Mouse (Mus musculus) heart, postnatal 0 days (tissue): ENCODE data around the gene Pcyt1a. TPM values are rescaled to one million over a fixed set of nuclear protein-coding genes. Genes with fewer than 3 reads are reported as not detected.

ENCODE experiments used
- ATAC-seq: fragments of 200-750 bp; cut with Nextera tagmentation; 2 replicates; pipeline ENCODE4 v1.8.0; 2017; ENCODE audit warnings: low read depth, moderate number of reproducible peaks, moderate library complexity; ENCODE audit not compliant: insufficient read depth
- DNase-seq: peaks from one replicate; pipeline ENCODE4 v3.0.0-alpha.2; 2016; ENCODE audit warnings: low spot score
- H3K27ac ChIP-seq: fragments of 300-500 bp; sonication (generic); 2 replicates; pipeline ENCODE4 v1.5.1; 2014; ENCODE audit warnings: low read depth, mild to moderate bottlenecking
- H3K27me3 ChIP-seq: fragments of 300-500 bp; sonication (generic); 2 replicates; pipeline ENCODE4 v1.6.1; 2014; ENCODE audit warnings: low read length, mixed read lengths; ENCODE audit not compliant: control insufficient read depth, insufficient read depth
- H3K36me3 ChIP-seq: fragments of 300-500 bp; sonication (generic); replicated peaks from 2 replicates; pipeline ENCODE4 v1.6.1; 2014; ENCODE audit warnings: low read length, mixed read lengths; ENCODE audit not compliant: control insufficient read depth, insufficient read depth
- H3K4me1 ChIP-seq: fragments of 300-500 bp; sonication (generic); 2 replicates; pipeline ENCODE4 v1.6.1; 2014; ENCODE audit warnings: antibody characterized with exemption; ENCODE audit not compliant: control insufficient read depth, insufficient read depth
- H3K4me2 ChIP-seq: fragments of 300-500 bp; sonication (generic); 2 replicates; pipeline ENCODE4 v1.6.1; 2014; ENCODE audit warnings: low read depth, mild to moderate bottlenecking, low read length, moderate library complexity
- H3K4me3 ChIP-seq: fragments of 300-500 bp; sonication (generic); 2 replicates; pipeline ENCODE4 v1.5.1; 2014; ENCODE audit warnings: low read depth, low read length
- H3K9ac ChIP-seq: fragments of 300-500 bp; sonication (generic); replicated peaks from 2 replicates; pipeline ENCODE4 v1.6.1; 2014; ENCODE audit warnings: low read depth, low read length, mixed read lengths
- H3K9me3 ChIP-seq: fragments of 300-500 bp; sonication (generic); replicated peaks from 2 replicates; pipeline ENCODE4 v1.6.1; 2016; ENCODE audit warnings: low read length; ENCODE audit not compliant: control insufficient read depth
- CTCF ChIP-seq: IDR thresholded peaks from 2 replicates; pipeline ENCODE4 v1.5.1; 2016; ENCODE audit warnings: antibody characterized with exemption, control low read depth, low read depth
- EP300 ChIP-seq: IDR thresholded peaks from 2 replicates; pipeline ENCODE4 v1.6.1; 2016; ENCODE audit warnings: antibody characterized with exemption, low read depth
- WGBS: fragments of 180-500 bp; shearing (Covaris S2); extraction: QIAGEN DNeasy Blood & Tissue Kit; methylation state at CpG from one replicate; pipeline ENCODE4 v1.1.7; 2014; 5-methylcytosine and 5-hydroxymethylcytosine counted together
- polyA plus RNA-seq: library from polyadenylated mRNA; unstranded; fragments of >200 nt; fragmentation: Nextera tagmentation; extraction: Ambion mirVana; gene quantifications from 2 replicates; pipeline ENCODE4 v1.2.1, GENCODE M21; 2015
- total RNA-seq: library from RNA; depleted of rRNA; stranded (reverse); fragments of >200 nt; gene quantifications from 2 replicates; pipeline ENCODE4 v1.2.3, GENCODE M21; 2014; ENCODE audit warnings: low replicate concordance

Gene Pcyt1a
- total and polyA plus RNA-seq, 2 experiments from 2014 or later = 45.4 to 50.3 TPM

- 9% methylated on average over 22 of the region's 22 CpGs for WGBS
- H3K36me3 ChIP-seq = no peaks in the 10 kb centered on the region
These were observed 68.8 kb downstream of the Pcyt1a start for GRCm38 (mm10) chr16:32499430-32500037.

DNA sequence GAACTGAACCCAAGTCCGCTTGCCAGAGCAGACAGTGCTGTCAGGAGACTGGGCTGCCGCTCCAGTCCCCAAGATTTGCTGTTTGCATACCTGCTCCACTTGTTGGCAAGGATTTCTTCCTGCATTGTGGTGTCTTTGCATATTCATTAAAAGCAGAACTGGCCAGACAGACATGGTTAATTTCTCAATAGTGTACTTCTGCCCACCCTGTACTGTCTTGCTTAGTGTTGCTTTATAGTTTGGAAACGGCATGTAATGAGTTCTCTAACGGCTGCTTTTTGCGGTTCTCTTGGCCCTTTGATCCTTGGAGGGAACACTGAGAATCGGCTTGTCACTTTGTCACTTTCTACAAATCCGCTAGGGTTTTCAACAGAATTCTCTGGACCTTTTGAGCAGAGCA, 70.7 kb downstream of the Pcyt1a start:
- WGBS = 69% methylated on average over 7 of the region's 7 CpGs
- H3K9me3 ChIP-seq = no peaks in the 10 kb centered on the region

More at GRCm38 (mm10) chr16:32499430-32500037, 68.8 kb downstream of the Pcyt1a start:
- Histone ChIP-seq H3K4me2 (peak overlapping the region; percentile 55), H3K27ac (no peak overlapping the region), H3K4me3 (peak overlapping the region; percentile 23; the same call in 1 of the 2 replicates), H3K9me3 (no peaks in the 10 kb centered on the region), H3K4me1 (no peaks in the 10 kb centered on the region), H3K9ac (no peak overlapping the region), H3K27me3 (0 out of 2 replicates have a peak, but pooled peaks cover 6% of the 10 kb centered on the region)
- ATAC-seq (peak; percentile 91), DNase-seq (peak; percentile 77)
- TF ChIP-seq EP300 (no peak), CTCF (peak; percentile 96)

GRCm38 (mm10) chr16:32502621-32503335, 72.1 kb downstream of the Pcyt1a start:
- ATAC-seq = no peak
- Histone ChIP-seq H3K9ac (no peak overlapping the region), H3K4me3 (no peak overlapping the region), H3K4me2 (no peak overlapping the region), H3K27ac (no peak overlapping the region), H3K36me3 (no peaks in the 10 kb centered on the region), H3K9me3 (no peaks in the 10 kb centered on the region), H3K4me1 (0 out of 2 replicates have a peak, but pooled peaks cover 4% of the 10 kb centered on the region), H3K27me3 (0 out of 2 replicates have a peak, but pooled peaks cover 6% of the 10 kb centered on the region)
- no peak for DNase-seq
- 83% methylated on average over 12 of the region's 12 CpGs for WGBS
- no peak for TF ChIP-seq CTCF
- no peak for TF ChIP-seq EP300

More for the DNA sequence above, 70.7 kb downstream of the Pcyt1a start:
- no peak overlapping the region for H3K27ac ChIP-seq
- H3K4me1 ChIP-seq = no peaks in the 10 kb centered on the region
- H3K4me2 ChIP-seq = no peak overlapping the region
- no peaks in the 10 kb centered on the region for H3K36me3 ChIP-seq
- ATAC-seq (no peak), DNase-seq (no peak)
- H3K9ac ChIP-seq = no peak overlapping the region
- TF ChIP-seq CTCF (no peak), EP300 (no peak)
- H3K4me3 ChIP-seq = no peak overlapping the region
- H3K27me3 ChIP-seq = 0 out of 2 replicates have a peak, but pooled peaks cover 6% of the 10 kb centered on the region

DNA sequence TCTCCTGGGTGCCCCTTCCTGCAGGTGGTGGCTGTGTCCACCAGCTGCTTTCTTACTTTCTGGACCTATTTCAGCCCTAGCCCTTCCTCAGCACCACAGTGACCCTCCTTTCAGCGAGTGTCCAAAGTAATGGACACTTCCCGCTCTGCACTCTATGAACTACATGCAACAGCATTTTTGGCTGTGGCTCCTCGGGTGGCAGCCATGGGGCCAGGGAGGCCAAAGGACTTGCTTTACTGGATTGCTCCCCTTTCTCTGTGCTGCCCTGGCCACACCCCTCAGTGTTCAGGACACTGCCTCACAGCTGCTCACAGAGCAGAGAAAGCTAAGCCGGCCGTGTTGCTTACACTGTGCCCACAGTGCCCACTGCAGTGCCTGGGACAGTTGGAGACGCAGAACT, 72.9 kb downstream of the Pcyt1a start:
- H3K9me3 ChIP-seq = no peaks in the 10 kb centered on the region
- 0 out of 2 replicates have a peak, but pooled peaks cover 6% of the 10 kb centered on the region for H3K27me3 ChIP-seq
- no peak overlapping the region for H3K27ac ChIP-seq
- no peak overlapping the region for H3K9ac ChIP-seq
- TF ChIP-seq EP300 (no peak), CTCF (no peak)
- no peak overlapping the region for H3K4me2 ChIP-seq
- no peak for DNase-seq
- 77% methylated on average over 6 of the region's 6 CpGs for WGBS
- no peak for ATAC-seq
- 0 out of 2 replicates have a peak, but pooled peaks cover 5% of the 10 kb centered on the region for H3K4me1 ChIP-seq
- no peaks in the 10 kb centered on the region for H3K36me3 ChIP-seq
- H3K4me3 ChIP-seq = no peak overlapping the region

GRCm38 (mm10) chr16:32506298-32506697, 75.6 kb downstream of the Pcyt1a start:
- peaks cover 29% of the 10 kb centered on the region for H3K4me1 ChIP-seq
- TF ChIP-seq EP300 (no peak), CTCF (no peak)
- WGBS = 72% methylated on average over 8 of the region's 8 CpGs
- no peak overlapping the region for H3K9ac ChIP-seq
- H3K27me3 ChIP-seq = no peaks in the 10 kb centered on the region
- H3K4me3 ChIP-seq = no peak overlapping the region
- no peak overlapping the region for H3K4me2 ChIP-seq
- DNase-seq = no peak
- no peaks in the 10 kb centered on the region for H3K9me3 ChIP-seq
- H3K36me3 ChIP-seq = no peaks in the 10 kb centered on the region
- no peak for ATAC-seq
- no peak overlapping the region for H3K27ac ChIP-seq

- Histone ChIP-seq H3K4me1 (peaks cover 29% of the 10 kb centered on the region), H3K4me3 (no peak overlapping the region), H3K27me3 (no peaks in the 10 kb centered on the region), H3K9ac (no peak overlapping the region), H3K27ac (no peak overlapping the region), H3K36me3 (no peaks in the 10 kb centered on the region), H3K9me3 (no peaks in the 10 kb centered on the region), H3K4me2 (no peak overlapping the region)
- 77% methylated on average over 7 of the region's 7 CpGs for WGBS
- ATAC-seq = no peak
- TF ChIP-seq CTCF (no peak), EP300 (no peak)
- no peak for DNase-seq
These were observed 76.1 kb downstream of the Pcyt1a start for GRCm38 (mm10) chr16:32506868-32507267.
